Mouse (Mus musculus): ENCODE measurements around the gene Katnb1.
A peak's percentile ranks its signal among the peaks of the same experiment; 100 is the strongest.

Gene Katnb1

GRCm38 (mm10) chr8:95084744-95085431 lies 3.9 kb downstream of the Katnb1 start:
- no peak for ATAC-seq (ENCODE audit: low TSS enrichment)

- no peak for ATAC-seq (ENCODE audit: low TSS enrichment)
Measured at GRCm38 (mm10) chr8:95085432-95086141, 4.6 kb downstream of the Katnb1 start.

DNA sequence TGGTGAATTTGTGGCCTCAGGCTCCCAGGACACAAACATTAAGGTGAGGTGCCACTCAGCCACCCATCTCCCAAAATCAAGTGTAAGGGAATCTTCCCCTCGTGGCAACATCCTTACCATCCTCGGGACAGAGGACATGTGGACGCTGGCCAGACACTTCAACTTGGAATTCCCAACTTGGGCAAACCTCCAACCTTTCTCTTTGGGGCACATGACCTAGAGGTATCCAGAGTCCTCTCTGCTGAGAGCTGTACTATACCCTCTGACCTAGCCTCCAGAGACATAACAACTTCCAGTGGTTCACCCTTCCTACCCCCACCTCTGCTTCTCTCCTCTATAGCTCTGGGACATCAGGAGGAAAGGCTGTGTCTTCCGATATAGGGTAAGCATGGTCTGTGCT lies 12.6 kb downstream of the Katnb1 start:
- ATAC-seq (ENCODE audit: low TSS enrichment): no peak

DNA sequence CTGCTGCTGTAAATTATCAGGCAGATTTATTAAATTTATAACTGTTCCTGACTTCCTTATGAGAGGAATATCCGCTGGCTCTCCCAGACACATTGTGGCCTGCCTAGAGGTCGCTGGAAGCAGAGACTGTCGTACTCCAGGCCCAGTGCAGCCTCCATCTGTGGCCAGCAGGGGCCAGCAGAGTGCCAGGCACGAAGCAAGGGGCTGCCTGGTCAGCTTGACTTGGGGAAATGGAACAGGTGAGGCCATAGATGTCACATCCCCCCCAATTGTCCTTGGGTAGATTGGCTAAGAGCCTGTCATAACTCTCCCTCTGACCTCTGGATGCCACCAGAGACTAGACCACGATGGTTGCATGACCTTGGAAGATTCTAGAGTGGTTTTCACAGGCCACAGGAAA lies 18.0 kb downstream of the Katnb1 start:
- ATAC-seq (ENCODE audit: low TSS enrichment): peak; percentile 75

- no peak for ATAC-seq (ENCODE audit: low TSS enrichment)
Measured at GRCm38 (mm10) chr8:95101972-95102371, 21.0 kb downstream of the Katnb1 start.

- ATAC-seq (ENCODE audit: low TSS enrichment): no peak
Measured at GRCm38 (mm10) chr8:95107306-95107705, 26.3 kb downstream of the Katnb1 start.

GRCm38 (mm10) chr8:95112594-95112993 lies 31.6 kb downstream of the Katnb1 start:
- no peak for ATAC-seq (ENCODE audit: low TSS enrichment)

DNA sequence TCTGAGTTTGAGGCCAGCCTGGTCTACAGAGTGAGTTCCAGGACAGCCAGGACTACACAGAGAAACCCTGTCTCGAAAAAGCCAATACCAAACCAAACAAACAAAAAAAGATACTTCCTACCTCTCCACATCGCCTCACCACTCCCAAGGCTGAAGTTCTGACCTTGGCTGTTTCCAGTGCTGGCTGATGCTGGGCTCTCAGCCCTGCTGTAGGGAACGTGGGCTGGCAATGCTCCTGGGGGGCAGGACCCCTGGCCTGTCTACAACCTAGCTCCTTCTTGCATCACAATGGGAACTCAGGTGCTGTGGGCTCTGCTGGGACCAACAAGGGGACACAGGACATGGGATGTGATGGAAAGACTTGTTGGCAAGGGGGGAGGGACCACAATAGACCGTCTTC lies 32.1 kb downstream of the Katnb1 start:
- ATAC-seq (ENCODE audit: low TSS enrichment): no peak

DNA sequence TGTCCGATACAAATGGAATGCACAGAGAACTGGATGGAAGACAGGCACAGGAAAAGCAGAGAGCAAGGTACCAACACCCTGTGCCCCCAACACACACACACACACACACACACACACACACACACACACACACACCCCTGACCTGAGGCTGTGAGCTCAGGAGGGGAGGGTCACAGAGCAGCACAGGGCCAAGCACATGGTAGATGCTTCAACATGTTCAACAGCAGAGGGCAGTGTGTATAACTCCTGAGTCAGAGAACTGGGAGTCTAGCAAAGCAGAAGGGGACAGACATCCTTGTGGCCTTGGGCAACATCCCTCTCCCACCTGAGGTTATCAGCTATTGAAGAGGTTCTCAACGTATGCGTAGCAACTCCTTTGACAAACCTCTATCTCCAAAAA lies 32.8 kb downstream of the Katnb1 start:
- peak; percentile 93 for ATAC-seq (ENCODE audit: low TSS enrichment)

DNA sequence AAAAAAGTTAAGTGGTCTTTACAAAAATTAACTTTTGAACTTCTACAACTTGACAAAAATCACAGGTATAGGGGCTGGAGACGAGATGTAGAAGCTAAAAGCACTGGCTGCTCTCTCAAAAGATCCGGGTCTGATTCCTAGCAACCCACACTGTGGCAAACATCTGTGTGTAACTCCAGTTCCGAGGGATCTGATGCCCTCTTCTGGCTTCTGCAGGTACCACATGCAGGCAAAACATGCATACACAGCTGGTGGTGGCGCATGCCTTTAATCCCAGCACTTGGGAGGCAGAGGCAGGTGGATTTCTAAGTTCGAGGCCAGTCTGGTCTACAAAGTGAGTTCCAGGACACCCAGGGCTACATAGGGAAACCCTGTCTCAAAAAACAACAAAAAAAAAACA lies 42.5 kb downstream of the Katnb1 start:
- ATAC-seq (ENCODE audit: low TSS enrichment): no peak

- no peak for ATAC-seq (ENCODE audit: low TSS enrichment)
Measured at GRCm38 (mm10) chr8:95126497-95126896, 45.5 kb downstream of the Katnb1 start.

DNA sequence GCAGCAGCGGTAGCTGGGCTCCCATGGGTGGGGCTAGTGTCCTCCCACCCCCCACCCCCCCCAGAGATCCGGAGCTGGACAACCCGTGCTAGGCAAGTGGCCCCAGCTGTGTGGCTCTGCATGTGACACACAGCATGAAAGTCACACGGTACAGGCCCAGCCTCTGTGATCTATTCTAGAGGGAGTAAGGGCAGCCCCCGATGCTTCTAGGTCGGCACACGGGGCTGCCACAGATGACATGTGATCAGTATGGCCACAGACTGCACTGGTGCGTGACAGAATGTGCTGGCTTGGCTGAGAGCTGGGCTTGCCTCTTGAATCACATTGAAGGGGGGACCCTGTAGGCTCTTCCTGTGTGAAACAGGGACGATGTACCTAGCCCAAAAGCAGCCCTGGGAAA lies 46.7 kb downstream of the Katnb1 start:
- ATAC-seq (ENCODE audit: low TSS enrichment): no peak

DNA sequence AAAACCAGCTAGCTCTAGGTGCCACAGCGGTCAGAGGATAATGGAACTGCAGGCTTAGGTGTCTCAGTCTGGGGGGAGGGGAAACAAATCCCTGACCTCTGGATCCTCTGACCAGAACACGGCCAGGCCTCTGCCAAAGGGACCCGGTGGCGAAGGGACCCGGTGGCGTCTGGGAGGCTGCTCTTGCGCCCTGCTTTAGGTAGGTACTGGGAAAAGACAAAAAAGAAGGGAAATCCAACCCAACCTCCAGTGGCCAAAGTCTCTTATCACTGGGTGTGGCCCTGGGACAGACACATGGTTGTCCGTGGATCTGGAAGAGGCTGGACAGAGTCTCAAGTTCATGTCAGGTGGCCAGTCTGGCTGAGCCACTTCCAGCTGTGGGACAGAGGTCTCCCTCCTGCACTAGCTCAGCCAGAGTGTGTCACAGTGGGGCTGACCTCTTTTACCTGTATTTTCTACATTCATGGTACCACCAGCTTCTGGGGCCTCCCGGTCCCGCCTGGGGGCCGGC lies 47.8 kb downstream of the Katnb1 start:
- no peak for ATAC-seq (ENCODE audit: low TSS enrichment)

DNA sequence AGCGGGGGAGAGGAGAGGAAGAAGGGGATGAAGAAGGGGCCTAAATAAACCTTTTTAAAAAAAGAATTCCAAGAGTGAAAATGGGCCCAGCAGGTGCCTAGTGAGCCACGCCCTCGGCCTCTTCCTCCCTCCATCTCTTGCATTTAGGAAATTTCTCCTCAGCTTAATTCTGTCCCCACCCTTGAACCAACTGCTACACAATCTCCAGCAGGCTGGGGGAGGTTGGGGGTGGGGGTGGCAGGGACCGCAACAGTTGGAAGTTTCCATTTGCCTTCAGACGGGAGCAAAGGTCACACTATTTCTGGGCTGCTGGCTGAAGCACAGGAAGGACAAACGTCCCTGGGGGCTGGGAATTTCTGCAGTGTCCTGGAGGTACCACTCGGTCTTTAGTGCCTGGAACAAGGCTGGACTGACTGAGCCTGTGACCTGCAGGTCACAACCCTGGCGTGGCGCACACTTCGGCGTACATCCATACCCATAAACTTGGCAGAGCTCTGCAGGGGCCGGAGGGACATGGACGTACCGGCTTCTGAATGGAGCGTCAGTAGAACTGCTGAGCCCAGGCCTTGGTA lies 50.1 kb downstream of the Katnb1 start:
- ATAC-seq (ENCODE audit: low TSS enrichment): no peak

DNA sequence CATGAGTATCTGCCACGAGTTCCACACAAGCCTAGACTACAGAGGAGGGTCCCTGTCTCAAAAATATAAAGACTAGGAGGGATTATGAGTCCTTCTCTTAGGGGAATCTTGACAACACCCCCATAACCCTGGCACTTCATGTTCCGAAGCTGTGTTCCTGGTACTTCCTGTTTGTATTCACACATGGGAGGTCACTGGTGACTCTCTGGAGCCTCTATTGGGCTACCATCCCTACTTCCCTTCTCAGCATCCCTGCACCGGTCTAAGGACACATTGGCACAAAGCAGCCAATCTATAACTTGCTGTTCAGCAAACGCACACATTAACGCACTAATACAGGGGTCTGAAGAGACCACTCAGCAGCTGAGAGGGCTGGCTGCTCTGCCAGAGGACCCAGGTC lies 51.0 kb downstream of the Katnb1 start:
- no peak for ATAC-seq (ENCODE audit: low TSS enrichment)

- ATAC-seq (ENCODE audit: low TSS enrichment): no peak
Measured at GRCm38 (mm10) chr8:95134186-95134585, 53.2 kb downstream of the Katnb1 start.

DNA sequence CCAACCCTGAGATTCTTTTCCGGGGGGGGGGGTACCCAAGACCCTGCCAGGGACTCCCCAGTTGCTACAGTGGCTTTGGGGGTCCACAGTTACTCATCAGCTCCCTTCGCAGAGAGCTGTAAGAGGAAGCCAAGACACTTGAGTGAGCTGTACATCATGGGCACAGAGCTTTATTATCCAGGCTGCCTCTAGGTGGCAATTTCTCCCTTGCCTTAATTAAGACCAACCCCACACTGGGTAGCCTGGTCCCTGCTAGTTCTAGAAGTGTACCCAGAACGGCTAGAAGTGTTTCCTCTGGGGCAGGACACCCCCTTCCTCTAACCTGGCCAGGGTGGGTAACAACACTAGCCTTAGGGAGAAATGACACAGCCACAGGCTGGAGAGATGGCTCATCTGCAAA lies 54.3 kb downstream of the Katnb1 start:
- ATAC-seq (ENCODE audit: low TSS enrichment): peak; percentile 84

GRCm38 (mm10) chr8:95136218-95136617 lies 55.2 kb downstream of the Katnb1 start:
- no peak for ATAC-seq (ENCODE audit: low TSS enrichment)

- no peak for ATAC-seq (ENCODE audit: low TSS enrichment)
Measured at GRCm38 (mm10) chr8:95137201-95137600, 56.2 kb downstream of the Katnb1 start.

- ATAC-seq (ENCODE audit: low TSS enrichment): no peak
Measured at GRCm38 (mm10) chr8:95137641-95138098, 56.7 kb downstream of the Katnb1 start.

GRCm38 (mm10) chr8:95138341-95139050 lies 57.5 kb downstream of the Katnb1 start:
- no peak for ATAC-seq (ENCODE audit: low TSS enrichment)

GRCm38 (mm10) chr8:95139051-95139365 lies 58.0 kb downstream of the Katnb1 start:
- ATAC-seq (ENCODE audit: low TSS enrichment): no peak
